Mouse (Mus musculus): ENCODE measurements around the gene Olfr169. TPM values are rescaled to one million over a fixed set of nuclear protein-coding genes. Genes with fewer than 3 reads are reported as not detected.
"Not testable (repeated sequence)": the region's sequence is repeated elsewhere in the genome, so short reads cannot be mapped to it uniquely, and the experiment has no call there.

Olfr169 gene
- total RNA-seq (2014; rRNA removed) = not detected in 2 replicates
- polyA plus RNA-seq (2012; rRNA removed) = not detected in 2 replicates

DNA sequence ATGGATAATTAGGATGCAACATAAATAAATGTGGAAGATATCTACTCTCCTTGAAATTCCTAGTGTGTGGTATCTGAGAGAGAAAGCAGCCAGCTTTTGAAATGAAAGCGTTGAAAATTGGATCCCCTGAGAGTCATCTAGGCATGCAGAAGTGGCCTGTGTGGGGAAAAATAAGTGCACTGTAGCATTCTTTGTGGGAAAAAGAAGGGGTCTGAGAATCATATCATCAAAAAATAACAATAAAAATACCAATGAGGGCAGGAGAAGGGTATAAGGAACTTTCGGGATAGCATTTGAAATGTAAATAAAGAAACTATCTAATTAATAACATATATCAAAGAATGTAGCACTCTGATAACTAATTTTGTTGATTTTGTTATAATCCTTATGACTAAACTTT, at the start of gene Olfr169:
Olfr169 (minus strand) TSS at position 101 of the 400 bp plus-strand sequence.
- DNase-seq (ENCODE audit: extremely low read depth, low read depth, low spot score); H3K4me1 ChIP-seq (ENCODE audit: control insufficient read depth, insufficient read depth, low read length); H3K4me3 ChIP-seq (ENCODE audit: insufficient read depth, low read depth, low read length); H3K36me3 ChIP-seq (ENCODE audit: control insufficient read depth, insufficient read depth, low read length); H3K27me3 ChIP-seq (ENCODE audit: control insufficient read depth, insufficient read depth, low read length); H3K9ac ChIP-seq (ENCODE audit: low read depth, low read length); H3K79me2 ChIP-seq (ENCODE audit: control insufficient read depth, insufficient read depth, low read length); H3K27ac ChIP-seq (replicated peaks; ENCODE audit: insufficient read depth, low read depth, low read length): not testable (repeated sequence)
- WGBS = 84% methylated on average over 2 of the region's 2 CpGs

DNA sequence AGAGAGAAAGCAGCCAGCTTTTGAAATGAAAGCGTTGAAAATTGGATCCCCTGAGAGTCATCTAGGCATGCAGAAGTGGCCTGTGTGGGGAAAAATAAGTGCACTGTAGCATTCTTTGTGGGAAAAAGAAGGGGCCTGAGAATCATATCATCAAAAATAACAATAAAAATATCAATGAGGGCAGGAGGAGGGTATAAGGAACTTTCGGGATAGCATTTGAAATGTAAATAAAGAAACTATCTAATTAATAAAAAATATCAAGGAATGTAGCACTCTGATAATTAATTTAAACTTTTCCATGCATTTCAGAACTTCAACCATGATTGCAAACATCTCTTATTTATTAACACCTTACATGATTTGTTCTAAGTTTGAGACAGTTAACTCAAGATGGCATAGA, 40.2 kb upstream of the Olfr169 start, which contains the start of gene Olfr170:
Olfr170 (minus strand) TSS at position 101 of the 400 bp plus-strand sequence.
- DNase-seq (ENCODE audit: extremely low read depth, low read depth, low spot score) = not testable (repeated sequence)

DNA sequence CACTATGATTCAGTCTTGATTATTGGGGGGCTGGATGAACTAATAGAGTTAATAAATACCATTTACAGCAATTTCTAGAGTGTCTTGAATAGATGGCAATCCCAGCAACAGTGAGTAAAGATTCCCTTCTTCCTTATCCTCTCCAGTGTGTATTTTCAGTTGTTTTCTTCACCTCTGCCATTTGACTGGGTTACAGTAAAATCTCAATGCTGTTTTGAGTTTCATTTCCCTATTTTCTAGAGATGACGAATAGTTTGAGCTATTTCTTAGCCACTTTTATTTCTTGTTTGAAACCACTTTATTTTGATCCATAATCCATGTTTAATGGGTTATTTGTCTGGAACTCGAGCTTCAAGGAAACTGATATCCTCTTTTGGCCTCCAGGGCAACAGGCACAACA, 31.6 kb upstream of the Olfr169 start:
- Histone ChIP-seq H3K9ac (ENCODE audit: low read depth, low read length) (no peak overlapping the region), H3K36me3 (ENCODE audit: control insufficient read depth, insufficient read depth, low read length) (no peaks in the 10 kb centered on the region), H3K4me1 (ENCODE audit: control insufficient read depth, insufficient read depth, low read length) (no peaks in the 10 kb centered on the region), H3K27ac (replicated peaks; ENCODE audit: insufficient read depth, low read depth, low read length) (no peak overlapping the region), H3K79me2 (ENCODE audit: control insufficient read depth, insufficient read depth, low read length) (no peaks in the 10 kb centered on the region), H3K27me3 (ENCODE audit: control insufficient read depth, insufficient read depth, low read length) (no peaks in the 10 kb centered on the region), H3K4me3 (ENCODE audit: insufficient read depth, low read depth, low read length) (no peak overlapping the region)
- WGBS = 47% methylated on average over 2 of the region's 2 CpGs
- DNase-seq (ENCODE audit: extremely low read depth, low read depth, low spot score) = no peak
- TF ChIP-seq POLR2A (IDR thresholded peaks at IDR 0.05; ENCODE audit: extremely low read depth, insufficient read depth, low read length) (no peak), CTCF (IDR thresholded peaks at IDR 0.05; ENCODE audit: low read depth, low read length) (no peak)

More for the DNA sequence above, 40.2 kb upstream of the Olfr169 start, which contains the start of gene Olfr170:
- H3K27ac ChIP-seq (replicated peaks; ENCODE audit: insufficient read depth, low read depth, low read length); H3K4me1 ChIP-seq (ENCODE audit: control insufficient read depth, insufficient read depth, low read length); H3K36me3 ChIP-seq (ENCODE audit: control insufficient read depth, insufficient read depth, low read length); H3K4me3 ChIP-seq (ENCODE audit: insufficient read depth, low read depth, low read length); H3K9ac ChIP-seq (ENCODE audit: low read depth, low read length); H3K79me2 ChIP-seq (ENCODE audit: control insufficient read depth, insufficient read depth, low read length); H3K27me3 ChIP-seq (ENCODE audit: control insufficient read depth, insufficient read depth, low read length): not testable (repeated sequence)
- WGBS = 84% methylated on average over 2 of the region's 2 CpGs

DNA sequence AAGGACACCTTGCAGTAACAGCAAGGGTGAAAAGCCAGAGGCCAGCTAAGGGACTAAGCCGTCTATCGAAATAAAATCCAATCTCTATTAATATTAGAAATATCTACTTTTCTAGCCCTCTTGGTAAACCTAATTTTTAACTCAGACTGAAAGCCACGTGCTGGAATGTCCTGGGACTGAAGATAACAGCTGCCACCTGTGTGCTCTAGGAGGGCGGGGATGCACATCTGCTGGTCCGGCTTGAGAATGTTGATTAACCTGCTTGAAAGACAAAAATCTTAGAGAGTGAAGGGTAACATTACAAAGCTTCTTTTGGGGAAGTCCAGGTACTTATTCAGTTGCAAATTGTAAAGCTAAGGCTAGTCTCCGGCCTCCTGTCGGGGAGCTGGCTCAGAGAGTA, 18.2 kb downstream of the Olfr169 start:
- H3K9ac ChIP-seq (ENCODE audit: low read depth, low read length); H3K79me2 ChIP-seq (ENCODE audit: control insufficient read depth, insufficient read depth, low read length); H3K27ac ChIP-seq (replicated peaks; ENCODE audit: insufficient read depth, low read depth, low read length); DNase-seq (ENCODE audit: extremely low read depth, low read depth, low spot score); H3K4me1 ChIP-seq (ENCODE audit: control insufficient read depth, insufficient read depth, low read length); H3K4me3 ChIP-seq (ENCODE audit: insufficient read depth, low read depth, low read length); H3K36me3 ChIP-seq (ENCODE audit: control insufficient read depth, insufficient read depth, low read length); H3K27me3 ChIP-seq (ENCODE audit: control insufficient read depth, insufficient read depth, low read length): not testable (repeated sequence)
- WGBS = 85% methylated on average over 7 of the region's 7 CpGs

DNA sequence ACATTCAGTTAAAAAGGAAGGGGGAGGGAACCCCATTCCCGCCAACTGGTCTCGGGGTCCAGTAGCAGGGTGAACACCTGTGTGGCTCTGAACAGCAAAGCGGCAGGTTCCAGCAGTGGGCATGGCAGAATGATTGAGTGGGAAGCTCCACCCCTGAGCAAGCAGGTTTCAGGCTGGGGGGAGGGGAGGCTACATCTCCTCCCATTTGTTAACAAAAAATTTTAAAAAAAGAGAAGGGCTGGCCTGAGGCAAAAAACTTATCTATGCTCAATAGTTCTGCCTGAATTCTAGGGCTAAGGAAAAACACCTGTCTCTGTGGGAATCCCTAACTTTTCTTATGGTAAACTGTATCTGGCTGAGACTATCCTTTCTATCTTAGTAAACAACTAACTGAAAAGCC, 19.4 kb downstream of the Olfr169 start:
- 93% methylated on average over 3 of the region's 3 CpGs for WGBS
- not testable (repeated sequence) for H3K27me3 ChIP-seq (ENCODE audit: control insufficient read depth, insufficient read depth, low read length); H3K4me1 ChIP-seq (ENCODE audit: control insufficient read depth, insufficient read depth, low read length); H3K27ac ChIP-seq (replicated peaks; ENCODE audit: insufficient read depth, low read depth, low read length); H3K36me3 ChIP-seq (ENCODE audit: control insufficient read depth, insufficient read depth, low read length); H3K4me3 ChIP-seq (ENCODE audit: insufficient read depth, low read depth, low read length); DNase-seq (ENCODE audit: extremely low read depth, low read depth, low spot score); H3K9ac ChIP-seq (ENCODE audit: low read depth, low read length); H3K79me2 ChIP-seq (ENCODE audit: control insufficient read depth, insufficient read depth, low read length)

DNA sequence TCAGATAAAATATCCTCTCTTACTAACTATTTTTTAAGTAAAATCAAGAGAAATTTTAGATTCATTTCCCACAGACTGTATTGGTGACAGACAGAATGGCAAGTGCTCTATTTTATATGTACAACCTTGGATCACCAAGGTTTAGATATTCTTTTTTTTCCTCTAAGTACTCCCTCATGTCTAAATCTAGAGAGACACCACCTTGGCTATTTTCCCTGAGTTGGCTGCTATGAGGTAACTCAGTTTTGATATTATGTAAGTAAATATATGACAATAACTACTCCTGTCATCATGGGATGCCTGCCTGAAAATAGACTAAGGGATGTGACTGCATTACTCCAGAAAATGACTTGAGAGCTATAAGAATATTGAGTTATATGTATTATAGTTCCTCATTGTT, 36.2 kb downstream of the Olfr169 start, which contains the start of gene Olfr168:
Olfr168 (minus strand) TSS at position 101 of the 400 bp plus-strand sequence.
- no peak within 1 kb of the TSS for H3K4me3 ChIP-seq (ENCODE audit: insufficient read depth, low read depth, low read length)
- H3K27ac ChIP-seq (replicated peaks; ENCODE audit: insufficient read depth, low read depth, low read length) = no peak within 1 kb of the TSS
- no peaks in the 10 kb centered on the region for H3K79me2 ChIP-seq (ENCODE audit: control insufficient read depth, insufficient read depth, low read length)
- DNase-seq (ENCODE audit: extremely low read depth, low read depth, low spot score) = no peak
- no peaks in the 10 kb centered on the region for H3K4me1 ChIP-seq (ENCODE audit: control insufficient read depth, insufficient read depth, low read length)
- no peaks in the 10 kb centered on the region for H3K36me3 ChIP-seq (ENCODE audit: control insufficient read depth, insufficient read depth, low read length)
- no peak within 1 kb of the TSS for H3K9ac ChIP-seq (ENCODE audit: low read depth, low read length)
- TF ChIP-seq POLR2A (IDR thresholded peaks at IDR 0.05; ENCODE audit: extremely low read depth, insufficient read depth, low read length) = no peak
- no peak for TF ChIP-seq CTCF (IDR thresholded peaks at IDR 0.05; ENCODE audit: low read depth, low read length)
- no peaks in the 10 kb centered on the region for H3K27me3 ChIP-seq (ENCODE audit: control insufficient read depth, insufficient read depth, low read length)

All from liver, adult 2 months (tissue).